Mouse (Mus musculus) embryonic facial prominence, embryonic 15.5 days (tissue): Measurements from ENCODE around the gene Bcat2. TPM values are rescaled to one million over a fixed set of nuclear protein-coding genes. Genes with fewer than 3 reads are reported as not detected.

Source experiments
- ATAC-seq: fragments of 200-750 bp; cut with Nextera tagmentation; 2 replicates; pipeline ENCODE4 v1.8.0; 2017; ENCODE audit warnings: low read depth, moderate TSS enrichment; ENCODE audit not compliant: insufficient number of reproducible peaks, low FRiP score, low TSS enrichment
- H3K27ac ChIP-seq: fragments of 300-500 bp; sonication (generic); replicated peaks from 2 replicates; pipeline ENCODE4 v1.5.1; 2015; ENCODE audit warnings: mild to moderate bottlenecking, inconsistent platforms
- H3K27me3 ChIP-seq: fragments of 300-500 bp; sonication (generic); 2 replicates; pipeline ENCODE4 v1.6.1; 2015; ENCODE audit warnings: inconsistent platforms
- H3K36me3 ChIP-seq: fragments of 300-500 bp; sonication (generic); 2 replicates; pipeline ENCODE4 v1.6.1; 2015; ENCODE audit warnings: mild to moderate bottlenecking, inconsistent platforms
- H3K4me1 ChIP-seq: fragments of 300-500 bp; sonication (generic); 2 replicates; pipeline ENCODE4 v1.6.1; 2015; ENCODE audit warnings: inconsistent platforms
- H3K4me2 ChIP-seq: fragments of 300-500 bp; sonication (generic); replicated peaks from 2 replicates; pipeline ENCODE4 v1.6.1; 2015; ENCODE audit warnings: mild to moderate bottlenecking, inconsistent platforms
- H3K4me3 ChIP-seq: fragments of 300-500 bp; sonication (generic); replicated peaks from 2 replicates; pipeline ENCODE4 v1.5.1; 2015; ENCODE audit warnings: mild to moderate bottlenecking, inconsistent platforms
- H3K9ac ChIP-seq: fragments of 300-500 bp; sonication (generic); 2 replicates; pipeline ENCODE4 v1.6.1; 2015; ENCODE audit warnings: inconsistent platforms
- H3K9me3 ChIP-seq: fragments of 300-500 bp; sonication (generic); replicated peaks from 2 replicates; pipeline ENCODE4 v1.6.1; 2016; ENCODE audit warnings: inconsistent platforms
- WGBS: fragments of 180-500 bp; shearing (Covaris S2); methylation state at CpG from one replicate; pipeline ENCODE4 v1.1.7; 2015; 5-methylcytosine and 5-hydroxymethylcytosine counted together
- polyA plus RNA-seq: library from polyadenylated mRNA; unstranded; fragments of >200 nt; fragmentation: Nextera tagmentation; extraction: Ambion mirVana; gene quantifications from 2 replicates; pipeline ENCODE4 v1.2.1, GENCODE M21; 2015

Gene Bcat2
- polyA plus RNA-seq, 1 experiment from 2014 or later, result 65.1 TPM

GRCm38 (mm10) chr7:45616277-45616676, 46.3 kb downstream of the Bcat2 start:
- peaks cover 19% of the 10 kb centered on the region for H3K27me3 ChIP-seq
- no peak overlapping the region for H3K9ac ChIP-seq
- no peak overlapping the region for H3K4me3 ChIP-seq
- no peaks in the 10 kb centered on the region for H3K36me3 ChIP-seq
- H3K9me3 ChIP-seq, result no peaks in the 10 kb centered on the region
- peaks cover 29% of the 10 kb centered on the region for H3K4me1 ChIP-seq
- WGBS, result 8% methylated on average over 6 of the region's 6 CpGs
- H3K4me2 ChIP-seq, result peak overlapping the region; percentile 46; the same call in 1 of the 2 replicates
- peak; percentile 65 for ATAC-seq
- H3K27ac ChIP-seq, result peak overlapping the region; percentile 81

DNA sequence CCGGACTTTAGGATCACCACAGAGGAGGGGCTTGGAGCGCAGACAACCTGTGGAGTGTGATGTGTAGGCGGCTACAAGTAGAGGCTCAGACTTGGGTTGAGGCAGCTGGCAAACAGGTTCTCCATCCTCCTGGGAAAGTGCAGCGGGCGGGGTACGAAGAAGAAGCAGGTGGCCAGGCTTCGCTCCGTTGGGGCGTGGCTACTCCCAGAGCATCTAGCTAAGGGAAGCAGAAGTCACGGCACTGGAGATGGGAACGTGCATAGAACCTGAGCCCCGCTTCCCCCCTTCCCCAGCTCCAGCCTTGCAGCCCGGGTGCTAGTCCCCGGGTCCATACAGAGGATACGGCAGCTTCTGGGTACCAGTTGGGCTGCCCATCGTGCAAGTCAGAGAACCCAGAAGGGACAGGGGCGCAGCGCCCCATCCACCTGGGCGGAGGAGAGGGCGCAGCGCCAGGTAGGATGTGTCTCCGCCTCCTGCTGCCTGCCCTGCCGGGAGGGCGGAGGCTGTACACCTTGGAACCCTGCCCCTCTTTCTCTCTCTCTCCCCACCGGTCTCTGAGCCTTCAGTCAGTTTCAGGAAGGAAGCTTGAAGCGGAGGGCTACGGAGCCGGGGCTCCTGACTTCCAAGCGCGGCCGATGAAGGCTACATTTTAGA, 47.2 kb downstream of the Bcat2 start, which contains the start of gene Fut1:
Gene Fut1 (plus strand): TSS at position 248 of the 654 bp plus-strand sequence.
- H3K9me3 ChIP-seq, result no peaks in the 10 kb centered on the region
- 4% methylated on average over 29 of the region's 31 CpGs for WGBS
- no peak within 1 kb of the TSS for H3K9ac ChIP-seq
- peak within 1 kb of the TSS; percentile 81 for H3K27ac ChIP-seq
- no peaks in the 10 kb centered on the region for H3K36me3 ChIP-seq
- H3K27me3 ChIP-seq, result peaks cover 19% of the 10 kb centered on the region
- H3K4me2 ChIP-seq, result peak within 1 kb of the TSS; percentile 46
- ATAC-seq, result peak; percentile 69
- H3K4me1 ChIP-seq, result peaks cover 29% of the 10 kb centered on the region
- H3K4me3 ChIP-seq, result peak within 1 kb of the TSS; percentile 32

DNA sequence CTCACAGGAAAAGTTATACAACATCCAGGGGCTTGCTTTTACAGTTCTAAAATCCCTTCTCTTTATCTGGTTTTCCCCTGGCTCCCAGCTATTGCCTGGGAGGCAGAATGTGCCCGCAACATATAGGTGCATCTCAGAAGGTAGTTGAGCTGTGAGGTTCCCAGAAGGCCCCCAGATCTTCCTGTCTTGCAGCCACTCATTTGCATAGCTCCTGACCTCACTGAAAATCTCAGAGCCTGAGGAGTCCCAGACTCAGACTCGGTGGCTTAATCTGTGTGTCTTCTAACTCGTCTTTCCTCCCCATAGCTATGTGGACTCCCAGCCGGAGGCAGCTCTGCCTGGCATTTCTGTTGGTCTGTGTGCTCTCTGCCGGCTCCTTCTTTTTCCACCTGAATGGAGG, 48.4 kb downstream of the Bcat2 start:
- Histone ChIP-seq H3K27ac (no peak overlapping the region), H3K4me1 (peaks cover 29% of the 10 kb centered on the region), H3K4me3 (no peak overlapping the region), H3K27me3 (peaks cover 19% of the 10 kb centered on the region), H3K36me3 (no peaks in the 10 kb centered on the region), H3K9me3 (no peaks in the 10 kb centered on the region), H3K4me2 (no peak overlapping the region; the same call in 1 of the 2 replicates), H3K9ac (no peak overlapping the region)
- WGBS, result 76% methylated on average over 5 of the region's 5 CpGs
- ATAC-seq, result no peak

DNA sequence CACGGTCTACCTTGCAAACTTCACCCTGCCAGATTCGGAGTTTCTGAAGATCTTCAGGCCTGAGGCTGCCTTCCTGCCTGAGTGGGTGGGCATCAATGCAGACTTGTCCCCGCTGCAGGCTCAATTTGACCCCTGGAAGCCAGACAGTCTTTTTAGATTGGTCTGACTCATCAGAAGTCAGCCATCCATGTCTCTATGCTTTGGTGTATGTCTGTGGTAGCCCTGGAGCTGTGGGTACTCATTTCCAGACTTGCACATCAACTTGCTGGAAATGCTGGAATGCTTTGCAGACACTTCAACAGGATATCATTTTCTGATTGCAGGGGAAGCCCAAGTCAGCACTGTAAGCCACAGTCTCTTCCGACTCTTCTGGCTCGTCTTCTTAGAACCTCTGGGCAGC, 49.6 kb downstream of the Bcat2 start:
- H3K9me3 ChIP-seq, result no peaks in the 10 kb centered on the region
- 75% methylated on average over 5 of the region's 5 CpGs for WGBS
- no peak for ATAC-seq
- no peak overlapping the region for H3K9ac ChIP-seq
- peaks cover 19% of the 10 kb centered on the region for H3K27me3 ChIP-seq
- H3K4me2 ChIP-seq, result no peak overlapping the region
- no peaks in the 10 kb centered on the region for H3K36me3 ChIP-seq
- no peak overlapping the region for H3K27ac ChIP-seq
- H3K4me3 ChIP-seq, result no peak overlapping the region
- peaks cover 28% of the 10 kb centered on the region for H3K4me1 ChIP-seq

GRCm38 (mm10) chr7:45621443-45621842, 51.5 kb downstream of the Bcat2 start, which contains the start of gene Izumo1:
Gene Izumo1, plus strand, starts transcription at chr7:45621811.
- H3K4me1 ChIP-seq, result peaks cover 12% of the 10 kb centered on the region
- no peaks in the 10 kb centered on the region for H3K9me3 ChIP-seq
- no peak within 1 kb of the TSS for H3K4me3 ChIP-seq
- no peak within 1 kb of the TSS for H3K9ac ChIP-seq
- ATAC-seq, result no peak
- H3K36me3 ChIP-seq, result no peaks in the 10 kb centered on the region
- WGBS, result 27% methylated on average over 9 of the region's 9 CpGs
- no peak within 1 kb of the TSS for H3K4me2 ChIP-seq
- H3K27me3 ChIP-seq, result peaks cover 19% of the 10 kb centered on the region
- H3K27ac ChIP-seq, result no peak within 1 kb of the TSS

GRCm38 (mm10) chr7:45623507-45623906, 53.6 kb downstream of the Bcat2 start:
- H3K4me1 ChIP-seq, result 0 out of 2 replicates have a peak, but pooled peaks cover 7% of the 10 kb centered on the region
- H3K9me3 ChIP-seq, result no peaks in the 10 kb centered on the region
- no peak overlapping the region for H3K9ac ChIP-seq
- ATAC-seq, result no peak
- 91% methylated on average over 11 of the region's 11 CpGs for WGBS
- H3K4me2 ChIP-seq, result no peak overlapping the region
- H3K4me3 ChIP-seq, result no peak overlapping the region
- no peak overlapping the region for H3K27ac ChIP-seq
- H3K27me3 ChIP-seq, result peaks cover 7% of the 10 kb centered on the region
- H3K36me3 ChIP-seq, result no peaks in the 10 kb centered on the region

DNA sequence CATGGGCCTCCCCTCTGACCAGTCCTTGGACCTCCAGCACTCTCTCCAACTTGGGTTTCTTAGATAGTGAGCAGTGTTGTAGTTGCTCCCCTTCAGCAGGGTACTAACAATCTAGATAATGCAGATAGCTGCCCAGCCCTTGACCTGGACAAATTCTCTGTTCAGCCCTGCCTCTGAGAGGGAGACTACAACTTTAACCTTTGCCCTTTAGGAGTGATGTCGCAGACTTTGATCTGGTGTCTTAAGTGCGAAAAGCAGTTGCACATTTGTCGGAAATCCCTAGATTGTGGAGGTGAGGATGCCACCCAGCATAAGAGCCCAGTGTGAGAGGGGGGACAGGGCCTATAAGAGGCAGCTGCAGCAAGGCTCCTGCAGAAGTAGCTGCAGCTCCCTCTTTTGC, 54.8 kb downstream of the Bcat2 start:
- WGBS, result 75% methylated on average over 3 of the region's 3 CpGs
- Histone ChIP-seq H3K9me3 (no peaks in the 10 kb centered on the region), H3K4me3 (no peak overlapping the region), H3K4me2 (no peak overlapping the region), H3K27me3 (no peaks in the 10 kb centered on the region; the same call in 1 of the 2 replicates), H3K27ac (no peak overlapping the region), H3K4me1 (0 out of 2 replicates have a peak, but pooled peaks cover 7% of the 10 kb centered on the region), H3K36me3 (no peaks in the 10 kb centered on the region), H3K9ac (no peak overlapping the region)
- no peak for ATAC-seq

- no peaks in the 10 kb centered on the region for H3K9me3 ChIP-seq
- no peak overlapping the region for H3K4me3 ChIP-seq
- ATAC-seq, result no peak
- no peaks in the 10 kb centered on the region; the same call in 1 of the 2 replicates for H3K27me3 ChIP-seq
- no peak overlapping the region for H3K27ac ChIP-seq
- H3K4me2 ChIP-seq, result no peak overlapping the region
- H3K9ac ChIP-seq, result no peak overlapping the region
- H3K4me1 ChIP-seq, result 0 out of 2 replicates have a peak, but pooled peaks cover 7% of the 10 kb centered on the region
- 85% methylated on average over 8 of the region's 8 CpGs for whole genome bisulfite sequencing
- no peaks in the 10 kb centered on the region for H3K36me3 ChIP-seq
Observed at GRCm38 (mm10) chr7:45625481-45625880, 55.5 kb downstream of the Bcat2 start.

DNA sequence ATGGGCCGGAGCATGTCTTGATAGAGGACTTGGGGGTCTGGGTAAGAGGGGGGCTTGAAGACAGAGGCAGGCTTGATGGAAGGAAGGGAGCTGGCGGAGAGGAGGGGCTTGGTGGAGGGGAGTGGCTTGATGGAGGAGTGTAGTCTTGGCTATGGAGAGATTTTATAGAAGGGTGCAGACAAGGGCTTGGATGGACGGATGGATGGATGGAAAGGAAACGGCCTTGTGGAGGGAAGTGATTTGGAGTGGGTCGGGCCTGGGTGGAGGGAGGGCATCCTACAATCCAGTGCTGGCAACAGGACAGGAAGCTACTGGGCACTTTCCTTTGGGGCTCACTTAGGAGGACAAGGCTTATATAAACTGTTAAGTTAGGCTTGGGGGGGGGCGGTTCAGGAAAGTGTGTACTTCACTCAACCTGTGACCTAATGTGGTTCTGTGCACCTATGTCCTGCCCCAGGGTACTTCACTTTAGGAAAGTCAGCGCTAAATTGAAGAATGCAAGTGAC, 56.7 kb downstream of the Bcat2 start:
- H3K9ac ChIP-seq, result no peak overlapping the region
- ATAC-seq, result no peak
- H3K27ac ChIP-seq, result no peak overlapping the region
- H3K4me3 ChIP-seq, result no peak overlapping the region
- WGBS, result 90% methylated on average over 7 of the region's 7 CpGs
- no peaks in the 10 kb centered on the region for H3K9me3 ChIP-seq
- no peaks in the 10 kb centered on the region for H3K36me3 ChIP-seq
- H3K4me2 ChIP-seq, result no peak overlapping the region
- H3K4me1 ChIP-seq, result 0 out of 2 replicates have a peak, but pooled peaks cover 7% of the 10 kb centered on the region
- H3K27me3 ChIP-seq, result no peaks in the 10 kb centered on the region; the same call in 1 of the 2 replicates

GRCm38 (mm10) chr7:45627261-45627660, 57.3 kb downstream of the Bcat2 start, which contains the start of gene Rasip1:
Gene Rasip1, plus strand, starts transcription at chr7:45627488.
- peak within 1 kb of the TSS; percentile 86 for H3K4me2 ChIP-seq
- peak within 1 kb of the TSS; percentile 71; the same call in 1 of the 2 replicates for H3K27ac ChIP-seq
- 79% methylated on average over 9 of the region's 9 CpGs for WGBS
- H3K36me3 ChIP-seq, result no peaks in the 10 kb centered on the region
- H3K4me3 ChIP-seq, result peak within 1 kb of the TSS; percentile 54
- no peaks in the 10 kb centered on the region for H3K9me3 ChIP-seq
- H3K4me1 ChIP-seq, result peaks cover 8% of the 10 kb centered on the region; the same call in 1 of the 2 replicates
- H3K27me3 ChIP-seq, result no peaks in the 10 kb centered on the region; the same call in 1 of the 2 replicates
- ATAC-seq, result no peak
- H3K9ac ChIP-seq, result peak within 1 kb of the TSS; percentile 39

- ATAC-seq, result peak; percentile 84
Observed at GRCm38 (mm10) chr7:45628364-45629294, 58.7 kb downstream of the Bcat2 start.

More at GRCm38 (mm10) chr7:45628364-45629294, 58.7 kb downstream of the Bcat2 start:
- H3K4me2 ChIP-seq, result peak overlapping the region; percentile 86
- no peaks in the 10 kb centered on the region for H3K9me3 ChIP-seq
- WGBS, result under 1% methylated on average over 105 of the region's 105 CpGs
- no peaks in the 10 kb centered on the region for H3K36me3 ChIP-seq
- H3K4me1 ChIP-seq, result peaks cover 14% of the 10 kb centered on the region
- H3K27me3 ChIP-seq, result no peaks in the 10 kb centered on the region; the same call in 1 of the 2 replicates
- peak overlapping the region; percentile 39 for H3K9ac ChIP-seq
- H3K4me3 ChIP-seq, result peak overlapping the region; percentile 54
- H3K27ac ChIP-seq, result peak overlapping the region; percentile 71
